Mouse (Mus musculus) heart, postnatal 14 days (tissue): Measurements from ENCODE around the gene Zfp870. TPM values are rescaled to one million over a fixed set of nuclear protein-coding genes. Genes with fewer than 3 reads are reported as not detected.

Experiments used
- DNase-seq, 2 experiments: peaks; one replicate each; pipeline ENCODE4 v3.0.0; 2021 to 2022
- intact Hi-C: fragments of 180-260 bp; cut with DNase I; formaldehyde crosslinking; loops from one replicate; pipeline ENCODE4 v1.15.1; 2025
- long read RNA-seq, 2 experiments: library from polyadenylated mRNA; stranded (forward); transcript quantifications; one replicate each; pipeline ENCODE4 v2.0.0; 2021
- total RNA-seq, 2 experiments: library from RNA; stranded (reverse); gene quantifications; 2 replicates each; pipeline ENCODE4 v1.2.3; 2021

The Zfp870 gene
- 1 to 10 TPM; 7.3 to 9.0 TPM for total RNA-seq
- long read RNA-seq, experiment 1, full-length matches to known transcripts, result 13 of 18 reads
- long read RNA-seq, experiment 1, partial matches to known transcripts, result 0 of 18 reads
- long read RNA-seq, experiment 1, other reads (novel, unspliced or antisense), result 5 of 18 reads
- long read RNA-seq, experiment 2, full-length matches to known transcripts, result 10 of 10 reads
- long read RNA-seq, experiment 2, partial matches to known transcripts, result 0 of 10 reads
- long read RNA-seq, experiment 2, other reads (novel, unspliced or antisense), result 0 of 10 reads

DNA sequence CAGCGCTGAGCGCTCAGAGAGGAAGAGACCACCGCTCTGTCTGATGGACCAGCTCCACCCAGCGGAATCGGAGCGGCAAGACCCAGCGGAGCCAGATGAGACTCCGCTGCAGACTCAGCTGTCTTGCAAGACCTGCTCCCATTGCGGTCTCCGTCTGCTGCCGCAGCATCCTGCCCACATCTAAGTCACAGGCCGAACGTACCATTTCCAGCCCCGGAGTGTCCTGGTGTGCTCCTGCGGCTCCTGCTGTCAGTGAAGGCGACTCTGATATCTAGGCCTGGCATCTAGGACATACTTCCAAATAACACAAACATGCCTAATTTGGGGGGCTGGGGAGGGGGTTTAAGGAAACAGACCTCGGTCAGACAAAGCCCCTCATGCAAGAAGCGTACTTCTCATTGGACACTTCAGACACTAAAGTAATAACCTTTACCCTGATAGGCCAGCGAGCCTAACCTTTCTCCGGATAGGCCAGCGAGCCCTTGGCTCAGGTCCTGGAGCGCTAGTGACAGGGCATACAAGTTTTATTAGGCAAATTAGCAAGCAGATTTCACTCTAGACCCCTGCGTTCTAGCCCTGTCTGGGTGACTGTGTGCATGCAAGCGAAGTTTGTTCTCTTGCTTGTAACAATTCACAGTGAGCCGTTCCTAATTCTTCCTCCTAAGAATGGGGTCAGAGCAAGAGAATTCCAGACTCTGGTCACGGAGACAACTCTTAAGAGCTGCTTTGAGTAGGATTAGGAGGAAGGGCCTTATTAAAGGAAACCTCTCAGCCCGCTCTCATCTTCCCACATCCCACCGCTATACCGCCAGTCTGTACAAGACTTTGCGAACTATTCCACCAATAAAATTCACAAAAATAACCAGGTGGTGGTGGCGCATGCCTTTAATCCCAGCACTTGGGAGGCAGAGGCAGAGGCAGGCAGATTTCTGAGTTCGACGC is at the start of gene Zfp870:
Zfp870 (minus strand) TSS at position 404 of the 942 bp plus-strand sequence.
- DNase-seq, result peak; percentile 81 to 91
- intact Hi-C loops, result loop anchor here (5.0 to 10.0 kb wide), 2 partner anchors 56 to 107 kb away; partner anchors contain the start of genes Cyp4f13 and Zfp871

DNA sequence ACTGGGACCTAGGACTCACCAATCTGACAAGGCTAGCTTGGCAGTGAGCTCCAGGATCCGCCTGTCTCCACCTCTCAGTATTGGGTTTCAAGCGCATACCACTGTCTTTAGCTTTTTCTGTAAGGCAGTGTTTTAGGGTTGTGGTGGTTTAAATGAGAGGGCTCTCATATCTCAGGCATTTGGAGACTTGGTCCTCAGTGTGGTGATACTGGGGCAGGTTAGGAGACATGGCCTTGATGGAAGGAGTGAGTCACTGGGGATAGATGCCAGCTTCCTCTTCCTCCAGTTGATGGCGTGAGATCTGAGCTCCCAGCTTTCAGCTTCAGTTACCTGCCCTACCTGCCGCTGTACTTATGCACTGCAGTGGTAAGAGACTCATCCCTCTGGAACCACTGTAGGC is 48.4 kb upstream of the Zfp870 start:
- no peak for DNase-seq
- intact Hi-C loops, result loop anchor here (2.0 kb wide), 1 partner anchor 15 kb away; no protein-coding TSS in a partner anchor

DNA sequence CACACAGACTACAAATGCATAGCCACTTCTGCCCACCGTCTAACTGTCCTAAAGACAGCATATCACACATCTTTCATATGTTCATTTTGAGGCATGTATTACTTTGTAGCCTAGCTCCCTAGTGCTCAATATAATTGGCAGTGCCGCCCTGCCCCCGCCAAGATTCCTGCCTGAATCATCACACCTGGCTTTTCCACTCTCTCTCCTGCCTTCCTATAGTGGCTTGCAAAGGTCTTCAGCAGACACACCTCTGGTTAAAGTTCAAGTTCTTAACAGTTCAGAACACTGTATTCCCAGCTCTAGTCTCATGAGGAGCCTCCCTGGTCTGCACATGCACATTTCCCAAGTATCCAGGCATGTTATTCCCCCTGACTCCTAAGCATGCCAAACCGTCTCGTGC is 36.4 kb upstream of the Zfp870 start:
- DNase-seq, result no peak
- intact Hi-C loops, result no loop called here

DNA sequence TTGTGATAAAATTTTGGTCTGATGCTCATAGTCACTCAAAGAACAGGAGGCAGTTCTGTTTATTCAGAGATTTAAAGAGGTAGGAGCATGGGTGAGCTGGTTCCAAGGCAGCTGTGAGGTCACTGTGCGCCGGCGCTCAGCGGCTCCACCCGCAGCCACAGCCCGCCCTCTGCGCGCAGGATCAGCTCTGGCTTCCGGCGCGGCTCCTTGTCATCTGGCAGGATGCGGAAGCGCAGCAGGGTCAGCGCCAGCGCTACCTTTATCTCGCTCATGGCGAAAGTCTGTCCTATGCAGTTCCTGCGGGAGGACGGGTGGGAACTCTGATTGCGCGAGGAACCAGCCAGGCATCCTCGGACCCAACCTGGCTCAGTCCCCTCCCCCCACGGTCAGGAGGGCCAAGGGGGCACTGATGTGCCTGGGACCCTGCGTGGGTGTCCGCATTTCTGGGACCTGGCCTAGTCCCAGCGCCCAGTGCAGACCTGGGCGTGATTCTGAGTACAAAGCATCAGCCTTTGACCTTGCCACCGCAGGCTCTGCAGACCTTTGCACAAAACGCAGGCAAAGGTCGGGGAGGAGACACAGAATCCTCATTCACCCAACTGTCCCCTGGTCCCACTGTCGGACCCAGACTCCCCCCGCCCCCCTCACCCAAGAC is 33.3 kb upstream of the Zfp870 start:
- DNase-seq, result peak; percentile 73 to 84
- intact Hi-C loops, result loop anchor here (2.0 kb wide), 1 partner anchor 16 kb away; no protein-coding TSS in a partner anchor

DNA sequence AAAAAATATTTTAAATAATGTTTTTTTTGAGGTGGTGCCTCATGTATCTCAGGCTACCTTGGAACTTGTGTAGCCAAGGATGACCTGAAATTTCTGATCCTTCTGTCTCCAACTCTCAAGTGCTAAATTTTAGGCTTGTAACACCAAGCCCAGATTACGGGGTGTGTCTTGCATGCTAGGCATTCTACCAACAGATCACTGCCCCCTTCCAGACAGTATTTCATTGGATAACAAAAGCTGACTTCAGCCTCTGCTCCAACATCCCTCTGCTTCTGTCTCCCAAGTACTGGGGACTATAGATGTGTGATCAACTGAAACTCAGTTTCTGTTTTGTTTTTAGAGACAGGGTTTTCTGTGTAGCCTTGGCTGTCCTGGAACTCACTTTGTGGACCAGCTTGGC is 32.2 kb upstream of the Zfp870 start:
- DNase-seq, result no peak
- intact Hi-C loops, result loop anchor here (2.0 kb wide), 1 partner anchor 17 kb away; no protein-coding TSS in a partner anchor

DNA sequence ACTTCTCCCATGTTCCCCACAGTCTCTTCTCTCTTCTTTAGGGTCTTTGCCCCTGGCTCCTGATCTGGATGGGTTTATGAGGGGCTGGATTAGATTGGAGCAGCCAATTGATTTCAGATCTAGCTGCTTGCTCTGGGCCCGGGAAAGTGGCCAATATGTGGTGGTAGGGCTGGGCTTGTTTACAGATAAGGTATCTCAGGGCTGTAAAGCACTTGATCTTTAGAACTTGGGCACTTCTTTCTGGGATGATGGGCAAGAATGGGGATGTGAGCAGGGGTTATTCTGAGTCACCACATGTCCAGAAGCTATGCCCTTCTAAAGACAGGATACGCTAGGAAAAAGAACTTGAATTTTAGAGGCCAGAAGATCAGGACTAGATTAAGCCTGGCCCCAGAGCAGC is 27.7 kb upstream of the Zfp870 start:
- no peak for DNase-seq
- intact Hi-C loops, result no loop called here

DNA sequence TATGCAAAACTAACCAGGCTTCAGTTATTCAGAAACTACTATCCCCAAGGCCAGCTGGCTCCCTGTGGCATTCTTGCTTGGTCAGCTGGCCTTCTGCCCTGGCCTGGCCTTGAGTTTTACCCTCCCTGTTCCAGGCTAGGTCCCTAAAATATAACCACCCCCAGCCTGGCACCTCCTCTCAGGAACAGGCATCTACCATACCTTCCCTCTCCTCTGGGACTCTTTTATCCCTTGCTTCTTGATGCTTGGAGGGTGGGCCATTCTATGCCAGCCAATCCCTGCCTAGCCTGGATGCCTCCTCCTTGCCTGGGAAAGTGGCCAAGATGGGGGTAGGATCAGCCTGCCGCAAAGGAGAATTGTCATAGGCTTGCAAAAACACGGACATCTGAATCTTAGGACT is 25.7 kb upstream of the Zfp870 start, which contains the start of gene Cyp4f14:
Cyp4f14 (minus strand) TSS at position 212 of the 400 bp plus-strand sequence.
- intact Hi-C loops, result no loop called here
- DNase-seq, result peak; percentile 8 to 43

DNA sequence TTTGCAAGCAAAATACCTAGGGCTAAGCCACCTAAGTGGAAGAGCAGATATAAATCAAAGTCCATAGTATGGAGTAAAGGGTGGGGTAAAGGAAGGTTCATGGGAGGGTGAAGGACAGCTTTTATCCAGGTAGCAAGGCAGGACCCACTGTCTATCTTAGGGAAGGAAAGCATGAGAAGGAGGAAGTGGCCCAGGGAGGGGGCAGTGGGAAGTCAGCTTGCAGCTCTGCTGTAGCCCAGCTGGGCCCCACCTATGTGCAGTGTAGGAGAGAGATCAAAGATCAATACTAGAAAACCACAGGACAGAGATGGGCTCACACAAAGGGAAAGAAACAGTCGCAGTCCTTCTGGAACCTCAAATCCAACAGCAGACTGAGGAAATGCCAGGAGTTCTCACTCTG is 24.6 kb upstream of the Zfp870 start:
- no peak for DNase-seq
- intact Hi-C loops, result no loop called here

DNA sequence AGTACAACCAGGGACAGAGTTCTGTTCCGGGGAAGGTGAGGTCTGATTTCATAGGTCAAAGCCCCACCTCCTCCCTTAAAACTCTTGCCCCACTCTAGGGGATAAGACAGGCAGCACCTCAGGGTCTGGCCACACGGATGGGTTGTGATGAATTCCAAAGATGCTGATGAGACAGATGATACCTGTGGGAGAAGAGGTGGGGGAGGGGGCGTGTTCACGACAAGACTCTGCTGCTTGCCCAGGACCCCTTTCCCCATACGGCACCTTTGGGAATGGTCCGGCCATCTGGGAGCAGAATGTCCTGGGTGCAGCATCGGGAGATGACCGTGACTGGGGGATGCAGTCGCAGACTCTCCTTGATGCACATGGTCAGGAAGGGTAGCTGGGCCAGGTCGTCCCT is 14.7 kb upstream of the Zfp870 start:
- no peak for DNase-seq
- intact Hi-C loops, result no loop called here

DNA sequence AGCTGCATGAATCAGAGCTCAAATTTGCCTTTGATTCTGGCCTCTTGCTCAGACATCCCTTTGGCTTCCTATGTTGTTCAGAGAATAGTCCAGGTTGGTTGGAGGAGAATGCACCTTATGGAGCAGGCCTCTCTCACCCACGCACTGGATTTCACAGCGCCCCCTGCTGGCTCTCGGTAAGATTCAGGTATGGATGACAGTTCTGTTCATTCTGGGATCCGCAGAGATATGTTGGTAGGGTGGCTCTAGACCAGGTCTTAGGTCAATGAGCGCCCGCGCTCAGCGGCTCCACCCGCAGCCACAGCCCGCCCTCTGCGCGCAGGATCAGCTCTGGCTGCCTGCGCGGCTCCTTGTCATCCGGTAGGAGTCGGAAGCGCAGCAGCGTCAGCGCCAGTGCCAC is 13.8 kb upstream of the Zfp870 start:
- DNase-seq, result peak; percentile 45 to 64
- intact Hi-C loops, result loop anchor here (2.0 kb wide), 1 partner anchor 46 kb away; no protein-coding TSS in a partner anchor

DNA sequence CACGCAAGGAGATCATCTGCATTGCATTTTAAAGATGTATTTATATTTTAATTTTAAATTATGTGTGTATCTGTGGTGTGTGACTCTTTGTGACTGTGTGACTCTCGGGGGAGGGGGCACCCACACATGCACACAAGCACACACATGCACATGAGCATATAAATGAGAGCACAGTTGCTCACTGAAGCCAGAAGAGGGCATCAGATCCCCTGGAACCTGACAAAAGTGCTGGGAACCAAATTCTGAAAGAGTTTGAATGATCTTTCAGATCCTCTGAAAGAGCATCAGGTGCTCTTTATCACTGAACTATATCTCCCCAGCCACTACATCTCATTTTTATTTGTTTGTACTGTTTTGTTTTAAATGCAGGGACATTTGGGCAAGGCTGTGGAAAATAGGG is 13.0 kb upstream of the Zfp870 start:
- intact Hi-C loops, result loop anchor here (2.0 kb wide), 1 partner anchor 46 kb away; no protein-coding TSS in a partner anchor
- no peak for DNase-seq

DNA sequence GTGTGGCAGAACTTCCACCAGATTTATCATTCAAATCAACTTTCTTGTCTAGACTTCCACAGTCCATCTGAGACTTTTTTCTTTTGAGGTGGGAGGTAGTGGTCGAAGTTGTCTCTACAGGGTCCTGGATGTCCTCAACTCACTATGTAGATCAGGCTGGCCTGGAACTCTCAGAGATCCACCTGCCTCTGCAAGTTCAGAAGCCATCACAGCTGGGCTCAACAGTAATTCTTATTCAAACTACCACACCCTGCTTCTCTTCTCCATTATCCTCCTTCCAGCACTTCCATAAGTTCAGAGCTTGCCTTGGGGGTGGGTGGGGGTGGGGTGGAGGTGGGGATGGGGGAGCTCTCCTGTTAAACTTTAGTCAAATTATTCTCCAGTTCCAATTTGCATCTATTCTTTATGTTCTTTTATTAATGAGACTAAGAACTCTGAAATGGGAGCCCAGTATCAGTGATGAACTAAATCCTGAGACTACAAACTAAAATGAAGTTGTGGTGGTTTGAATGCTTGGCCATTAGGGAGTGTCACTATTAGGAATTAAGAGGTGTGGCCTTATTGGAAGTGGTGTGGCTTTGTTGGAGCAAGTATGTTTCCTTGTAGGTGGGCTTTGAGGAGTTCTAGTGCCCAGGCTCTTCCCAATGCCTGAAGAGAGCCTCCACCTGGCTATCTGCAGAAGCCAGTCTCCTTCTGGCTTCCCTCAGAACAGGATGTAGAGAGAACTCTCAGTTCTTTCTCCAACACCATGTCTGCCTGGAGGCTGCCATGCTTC is 10.5 kb upstream of the Zfp870 start:
- intact Hi-C loops, result no loop called here
- no peak for DNase-seq

DNA sequence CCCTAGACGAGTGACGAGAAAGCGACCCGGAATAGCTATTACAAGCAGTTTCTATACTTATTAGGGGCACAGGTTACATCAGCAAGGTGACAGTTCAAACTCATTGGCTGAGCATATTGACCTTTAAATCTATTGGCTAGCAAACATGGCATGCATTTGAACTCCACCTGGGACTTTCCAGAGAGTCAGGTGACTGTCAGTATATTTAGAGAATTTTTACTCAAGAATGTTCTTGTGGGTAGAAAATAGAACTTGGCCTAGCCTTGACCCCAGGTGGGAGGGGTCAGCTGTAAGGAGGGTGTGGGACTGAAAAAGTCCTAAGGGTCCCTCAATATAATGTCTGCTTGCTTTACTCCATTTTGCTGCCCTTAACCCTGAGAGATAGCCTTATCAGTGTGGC is 4.0 kb upstream of the Zfp870 start:
- intact Hi-C loops, result loop anchor here (10.0 kb wide), 1 partner anchor 111 kb away; the partner anchor contains the start of gene Zfp871
- DNase-seq, result no peak

DNA sequence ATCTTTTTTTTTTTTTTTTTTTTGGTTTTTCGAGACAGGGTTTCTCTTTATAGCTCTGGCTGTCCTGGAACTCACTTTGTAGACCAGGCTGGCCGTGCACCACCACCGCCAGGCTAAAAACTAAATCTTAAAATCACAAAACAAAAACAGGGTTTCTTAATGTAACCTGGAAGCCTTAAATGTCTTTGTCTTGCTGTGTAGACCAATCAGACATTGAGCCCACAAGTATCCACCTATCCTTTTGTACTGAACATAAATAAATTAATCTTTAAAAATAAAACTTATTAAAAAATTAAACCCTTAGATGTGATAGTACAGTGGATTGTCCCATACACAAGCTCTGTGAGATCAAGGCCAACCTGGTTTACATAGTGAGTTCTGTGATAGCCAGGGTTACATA is 2.5 kb upstream of the Zfp870 start:
- intact Hi-C loops, result loop anchor here (5.0 to 10.0 kb wide), 2 partner anchors 53 to 109 kb away; partner anchors contain the start of genes Cyp4f13 and Zfp871
- DNase-seq, result no peak

DNA sequence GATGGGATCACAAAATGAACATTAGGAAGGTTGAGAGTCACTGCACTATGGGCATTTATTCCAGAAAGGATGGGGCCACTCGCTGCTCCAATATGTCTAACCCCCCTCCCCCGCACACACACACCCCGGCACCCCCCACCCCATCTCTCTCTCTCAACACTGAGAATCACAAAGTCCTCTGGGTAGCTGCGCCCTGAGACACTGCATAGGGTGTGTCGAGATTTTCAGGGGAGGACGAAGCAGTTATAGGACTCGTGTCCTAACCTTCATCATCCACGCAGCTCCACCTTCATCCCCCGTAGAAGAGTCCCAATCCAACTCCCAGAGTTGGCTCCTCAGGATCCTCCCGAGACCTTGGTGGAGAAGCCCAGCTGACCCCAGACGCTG is 597 bp downstream of the Zfp870 start:
- no peak for DNase-seq
- intact Hi-C loops, result loop anchor here (5.0 to 10.0 kb wide), 2 partner anchors 56 to 106 kb away; partner anchors contain the start of genes Cyp4f13 and Zfp871

DNA sequence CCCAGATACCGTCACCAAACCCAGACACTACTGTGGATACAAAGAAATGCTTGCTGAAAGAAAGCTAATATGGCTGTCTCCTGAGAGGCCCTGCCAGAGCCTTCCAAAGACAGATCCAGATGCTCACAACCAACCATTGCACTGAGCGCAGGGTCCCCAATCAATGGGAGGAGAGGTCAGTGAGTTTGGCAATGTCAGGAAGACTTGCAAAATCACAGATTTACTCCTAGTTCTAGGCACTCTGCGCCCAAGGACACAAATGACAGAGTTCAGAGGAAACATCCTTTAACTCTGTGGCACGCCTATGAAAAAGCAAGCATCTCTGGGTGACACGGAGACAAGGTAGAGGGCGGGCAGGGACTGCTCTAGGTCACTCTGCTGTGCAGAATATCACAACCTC is 1.8 kb downstream of the Zfp870 start:
- intact Hi-C loops, result loop anchor here (5.0 to 10.0 kb wide), 2 partner anchors 58 to 105 kb away; partner anchors contain the start of genes Cyp4f13 and Zfp871
- no peak for DNase-seq

DNA sequence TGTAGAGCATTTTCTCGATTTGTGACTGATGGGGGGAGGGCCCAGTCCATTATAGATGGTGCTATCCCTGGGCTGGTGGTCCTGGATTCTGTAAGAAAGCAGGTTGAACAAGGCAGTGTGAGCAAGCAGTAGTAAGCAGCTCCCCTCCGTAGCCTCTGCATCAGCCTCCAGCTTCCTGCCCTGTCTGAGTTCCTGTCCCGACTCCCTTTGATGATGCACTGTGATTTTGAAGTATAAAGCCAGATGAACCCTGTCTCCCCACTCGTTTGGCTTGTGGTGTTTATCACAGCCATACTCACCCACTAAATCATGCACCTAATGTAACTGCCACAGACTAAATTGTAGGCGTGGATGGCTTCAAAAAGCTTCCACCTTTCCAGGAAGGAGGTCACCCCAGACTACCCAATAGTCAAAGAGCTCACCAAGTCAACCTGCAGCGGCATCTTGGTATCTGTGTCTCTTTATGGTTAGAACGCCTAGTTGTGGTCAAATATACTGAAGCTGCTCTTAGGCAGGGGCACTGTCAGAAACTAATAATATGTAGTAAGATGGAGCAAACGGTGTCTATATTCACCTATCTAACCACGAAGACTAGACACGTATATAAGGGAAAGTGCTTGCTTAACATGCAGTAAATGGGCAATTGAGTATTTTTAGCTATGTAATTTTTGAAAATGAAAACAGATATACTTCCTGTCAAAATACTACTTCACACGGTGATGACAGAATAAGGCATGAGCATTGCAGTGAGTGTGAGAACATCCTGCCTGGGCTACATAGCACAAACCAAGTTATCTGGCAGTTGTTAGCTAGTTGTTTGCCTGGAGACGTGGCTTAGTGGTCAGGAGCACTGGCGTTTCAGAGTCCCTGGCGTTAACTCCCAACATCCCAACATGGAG is 10.9 kb downstream of the Zfp870 start:
- DNase-seq, result no peak
- intact Hi-C loops, result no loop called here

DNA sequence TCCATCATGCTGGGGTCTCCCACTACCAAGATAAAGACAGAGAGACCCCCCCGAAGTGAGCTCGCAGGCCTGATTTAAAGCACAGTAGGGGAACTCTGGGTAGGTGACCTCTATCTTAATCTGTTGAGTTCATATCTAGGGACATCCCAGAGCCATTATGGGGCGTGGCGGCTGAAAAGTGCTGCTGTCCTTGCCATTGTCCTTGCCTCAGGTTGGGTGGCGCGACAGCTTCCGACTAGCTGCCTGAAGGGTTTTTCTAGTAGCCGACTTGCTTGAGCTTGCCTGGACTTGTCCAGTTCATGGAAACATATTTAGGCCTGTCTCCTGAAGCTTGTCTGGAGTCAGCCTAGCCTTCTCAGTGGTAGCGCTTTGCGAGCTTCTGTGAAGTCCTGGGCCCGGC is 12.7 kb downstream of the Zfp870 start:
- intact Hi-C loops, result no loop called here
- DNase-seq, result no peak
